Comparison of ENCODE assay signal across 8 mouse cellular contexts in the genomic region with DNA sequence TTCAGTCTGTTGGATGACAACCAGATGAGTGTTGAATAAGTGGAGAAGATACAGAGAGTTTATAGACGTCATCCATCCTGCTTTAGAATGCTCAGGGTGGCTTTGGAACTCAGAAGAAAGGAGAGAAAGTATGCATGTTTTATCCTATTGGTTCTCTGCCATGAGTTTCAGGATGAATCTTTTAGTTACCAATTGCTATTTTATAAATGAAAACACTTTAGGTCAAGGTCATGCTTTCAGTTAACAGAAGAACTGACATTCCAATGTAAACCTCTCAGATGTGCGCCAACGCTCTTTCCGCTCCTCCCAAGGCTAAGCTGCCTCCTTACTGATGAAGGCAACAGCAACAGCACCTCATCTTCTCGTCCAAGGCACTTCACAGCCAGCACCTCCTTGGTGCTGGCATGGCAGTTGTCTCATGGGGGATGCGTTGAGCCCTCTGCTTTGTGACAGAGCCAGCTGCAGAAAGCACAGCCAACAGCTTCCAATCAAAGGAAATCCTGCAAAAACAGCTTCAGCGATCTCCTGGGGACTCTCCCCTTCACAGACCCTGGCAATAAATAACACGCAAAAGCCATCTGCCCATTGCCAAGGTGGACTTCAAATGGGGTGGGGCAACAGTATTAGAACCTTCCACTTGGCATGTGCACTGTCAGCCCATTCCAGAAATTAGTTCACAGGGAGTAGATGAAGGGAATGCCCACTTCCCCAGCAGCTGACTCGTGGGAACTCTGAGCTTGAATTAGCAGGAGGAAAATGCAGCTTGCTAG.
A peak's percentile ranks its signal among the peaks of the same experiment; 100 is the strongest.
DNase-seq lines count a peak whose midpoint lies in the region; ATAC-seq and TF ChIP-seq lines count a peak whose summit lies in the region.

No protein-coding gene starts in this region.

- H3K27me3 ChIP-seq in intestine, postnatal 0 days (replicated peaks; ENCODE audit: control insufficient read depth, insufficient read depth, low read length): no peaks in the 10 kb centered on the region

- no peaks in the 10 kb centered on the region for H3K36me3 ChIP-seq in intestine, postnatal 0 days (ENCODE audit: control insufficient read depth, insufficient read depth)

- DNase-seq in gastrocnemius, adult 2 months: peak; percentile 60
- DNase-seq in gastrocnemius, postnatal 25 days: no peak
- peak; percentile 20 for DNase-seq in urinary bladder, adult 2 months (ENCODE audit: low spot score)
- no peak for DNase-seq in urinary bladder, postnatal 14 days (ENCODE audit: low spot score)
- no peak for DNase-seq in yolk sac, embryonic 10.5 days (ENCODE audit: low spot score)
- no peak for DNase-seq in spleen, postnatal 10 days (ENCODE audit: low spot score in 2 of 2)

- peak overlapping the region; percentile 41 for H3K4me3 ChIP-seq in gastrocnemius, adult 2 months
- H3K4me3 ChIP-seq in intestine, postnatal 0 days (ENCODE audit: low read depth, low read length): no peak overlapping the region

- H3K27ac ChIP-seq in gastrocnemius, adult 2 months: peak overlapping the region; percentile 93
- peak overlapping the region; percentile 73 for H3K27ac ChIP-seq in intestine, postnatal 0 days (ENCODE audit: low read depth, low read length)

- no peak for TF ChIP-seq CTCF in gastrocnemius, adult 2 months (IDR thresholded peaks at IDR 0.05)
- TF ChIP-seq CTCF in intestine, postnatal 0 days (IDR thresholded peaks at IDR 0.05; ENCODE audit: low read depth): no peak

- intact Hi-C loops in gastrocnemius, adult 2 months (cut with DNase I): loop anchor here (2.0 to 10.0 kb wide), 4 partner anchors 22 to 596 kb away; a partner anchor contains a TSS

- peak; percentile 44; the same call in 1 of the 2 replicates for ATAC-seq in intestine, postnatal 0 days
- peak; percentile 7; the same call in 1 of the 2 replicates for ATAC-seq in megakaryocyte progenitor cell, adult 5-6 weeks (replicated peaks; ENCODE audit: poor library complexity)

- peak overlapping the region; percentile 46 for H3K4me2 ChIP-seq in intestine, postnatal 0 days (replicated peaks; ENCODE audit: low read depth)

- H3K9me3 ChIP-seq in intestine, postnatal 0 days (ENCODE audit: control insufficient read depth): no peaks in the 10 kb centered on the region

- 32% methylated on average over 9 of the region's 9 CpGs for WGBS in intestine, postnatal 0 days

- H3K9ac ChIP-seq in intestine, postnatal 0 days (ENCODE audit: low read depth, low read length): no peak overlapping the region

- H3K4me1 ChIP-seq in intestine, postnatal 0 days (replicated peaks; ENCODE audit: control insufficient read depth, insufficient read depth, low read length): no peaks in the 10 kb centered on the region; the same call in 1 of the 2 replicates

Comparison
In these comparisons a context has a peak if more than half of its experiments do, and no peak if none do; other contexts are left out.
1. DNase-seq: peak in gastrocnemius, adult 2 months (single experiment) and urinary bladder, adult 2 months (single experiment); none in gastrocnemius, postnatal 25 days (single experiment), urinary bladder, postnatal 14 days (single experiment), yolk sac, embryonic 10.5 days (single experiment) and spleen, postnatal 10 days (0 of 2).